Comparison of ENCODE assay signal across 11 mouse cellular contexts in genomic region chr8:4087180-4087722, GRCm38 (mm10). TPM values are rescaled to one million over a fixed set of nuclear protein-coding genes. Genes with fewer than 3 reads are reported as not detected.
DNase-seq lines count a peak whose midpoint lies in the region; ATAC-seq and TF ChIP-seq lines count a peak whose summit lies in the region.
"Not testable (repeated sequence)": the region's sequence is repeated elsewhere in the genome, so short reads cannot be mapped to it uniquely, and the experiment has no call there.
"Had no signal": no experiment of that assay in that cellular context is flagged by ENCODE, and none has a peak within 500 bp of the region (broad histone marks: within the 10 kb centered on the region; RNA-seq: fewer than 3 reads in every experiment).

No protein-coding gene starts in this region.

- H3K9me3 ChIP-seq in E14TG2a.4 (ENCODE audit: low read length): peaks cover 10% of the 10 kb centered on the region; the same call in 1 of the 2 replicates
- not testable (repeated sequence) for H3K9me3 ChIP-seq in heart, embryonic 13.5 days; kidney, embryonic 15.5 days (replicated peaks); liver, embryonic 15.5 days (replicated peaks); midbrain, embryonic 12.5 days

- not testable (repeated sequence) for H3K9ac ChIP-seq in heart, embryonic 13.5 days; kidney, embryonic 15.5 days; liver, embryonic 15.5 days; midbrain, embryonic 12.5 days (replicated peaks)

- 31% methylated on average over 33 of the region's 33 CpGs for WGBS in heart, embryonic 13.5 days
- 46% methylated on average over 32 of the region's 33 CpGs for whole genome bisulfite sequencing in kidney, embryonic 15.5 days
- 38% methylated on average over 33 of the region's 33 CpGs for WGBS in liver, embryonic 15.5 days (ENCODE audit: insufficient replicate concordance)
- 35% methylated on average over 33 of the region's 33 CpGs for WGBS in midbrain, embryonic 12.5 days

- H3K4me1 ChIP-seq in E14TG2a.4 (replicated peaks; ENCODE audit: low read depth, low read length); heart, embryonic 13.5 days; kidney, embryonic 15.5 days; liver, embryonic 15.5 days (replicated peaks); midbrain, embryonic 12.5 days: not testable (repeated sequence)

- H3K27me3 ChIP-seq in E14TG2a.4 (ENCODE audit: insufficient read depth, low read length); heart, embryonic 13.5 days (replicated peaks); kidney, embryonic 15.5 days; liver, embryonic 15.5 days; midbrain, embryonic 12.5 days: not testable (repeated sequence)

- not testable (repeated sequence) for TF ChIP-seq CTCF in E14TG2a.4 (conservative IDR thresholded peaks at IDR 0.05; ENCODE audit: low read length)

- H3K36me3 ChIP-seq in E14TG2a.4 (ENCODE audit: insufficient read depth, low read length); heart, embryonic 13.5 days; kidney, embryonic 15.5 days; liver, embryonic 15.5 days (replicated peaks); midbrain, embryonic 12.5 days: not testable (repeated sequence)

- not testable (repeated sequence) for H3K27ac ChIP-seq in heart, embryonic 13.5 days (replicated peaks); kidney, embryonic 15.5 days; liver, embryonic 15.5 days (replicated peaks); midbrain, embryonic 12.5 days (replicated peaks)

- DNase-seq in testis, postnatal 10 days (ENCODE audit: low spot score): peak; percentile 39

- not testable (repeated sequence) for H3K4me2 ChIP-seq in heart, embryonic 13.5 days; liver, embryonic 15.5 days; midbrain, embryonic 12.5 days (replicated peaks)
- 0 out of 2 replicates have a peak overlapping the region, but pooled peaks have one; percentile 9 for H3K4me2 ChIP-seq in kidney, embryonic 15.5 days

- peak; percentile 85 for ATAC-seq in cerebellum, adult (ENCODE audit: insufficient number of reproducible peaks, low FRiP score, low TSS enrichment)
- peak; percentile 99 for ATAC-seq in erythroblast, adult 5-6 weeks (replicated peaks; ENCODE audit: low FRiP score, poor library complexity, severe bottlenecking)
- not testable (repeated sequence) for ATAC-seq in heart, embryonic 13.5 days (ENCODE audit: extremely low read depth, insufficient number of reproducible peaks, low FRiP score, low TSS enrichment)
- peak; percentile 76 for ATAC-seq in kidney, embryonic 15.5 days (replicated peaks; ENCODE audit: low FRiP score)
- ATAC-seq in liver, embryonic 15.5 days (ENCODE audit: insufficient read depth): peak; percentile 62
- peak; percentile 75 for ATAC-seq in midbrain, embryonic 12.5 days (ENCODE audit: low FRiP score, low read depth)

- peak overlapping the region; percentile 35; the same call in 1 of the 2 replicates for H3K4me3 ChIP-seq in E14TG2a.4 (replicated peaks; ENCODE audit: low read length)
- peak overlapping the region; percentile 11 for H3K4me3 ChIP-seq in heart, embryonic 13.5 days
- H3K4me3 ChIP-seq in kidney, embryonic 15.5 days (replicated peaks): 0 out of 2 replicates have a peak overlapping the region, but pooled peaks have one; percentile 6
- H3K4me3 ChIP-seq in liver, embryonic 15.5 days (replicated peaks); midbrain, embryonic 12.5 days: not testable (repeated sequence)

RNA-seq across cellular contexts. Expression of gene Cd209f, which starts 18.4 kb away (rescaled TPM):
- total RNA-seq in erythroblast, adult 5-6 weeks (2015; ENCODE audit: low replicate concordance): 2.3 and 7.1 TPM in 2 replicates
- total RNA-seq in erythroblast, adult 5-6 weeks (2017; ENCODE audit: low replicate concordance): 1.4 and 3.4 TPM in 2 replicates
- not detected in 2 replicates for polyA plus RNA-seq in heart, embryonic 13.5 days (2015; fragmentation: Nextera tagmentation; extraction: Ambion mirVana)
- polyA plus RNA-seq in kidney, embryonic 15.5 days (2015; fragmentation: Nextera tagmentation; extraction: Ambion mirVana): not detected in 2 replicates
- 1.4 and 1.9 TPM in 2 replicates for polyA plus RNA-seq in liver, embryonic 15.5 days (2015; fragmentation: Nextera tagmentation; extraction: Ambion mirVana)
- not detected in 2 replicates for polyA plus RNA-seq in midbrain, embryonic 12.5 days (2016; fragmentation: Nextera tagmentation; extraction: Ambion mirVana)

RNA-seq across cellular contexts. Expression of gene Cd209g, which starts 46.6 kb away (rescaled TPM):
- total RNA-seq in erythroblast, adult 5-6 weeks (2015; ENCODE audit: low replicate concordance): 3.1 TPM in 1 of 2 replicates, not detected in the other
- 0.56 and 0.85 TPM in 2 replicates for total RNA-seq in erythroblast, adult 5-6 weeks (2017; ENCODE audit: low replicate concordance)
- polyA plus RNA-seq in heart, embryonic 13.5 days (2015; fragmentation: Nextera tagmentation; extraction: Ambion mirVana): not detected in 2 replicates
- not detected in 2 replicates for polyA plus RNA-seq in kidney, embryonic 15.5 days (2015; fragmentation: Nextera tagmentation; extraction: Ambion mirVana)
- polyA plus RNA-seq in liver, embryonic 15.5 days (2015; fragmentation: Nextera tagmentation; extraction: Ambion mirVana): 0.10 TPM in 1 of 2 replicates, not detected in the other
- polyA plus RNA-seq in midbrain, embryonic 12.5 days (2016; fragmentation: Nextera tagmentation; extraction: Ambion mirVana): not detected in 2 replicates
- total RNA-seq: liver, adult 2 months; midbrain, postnatal 0 days had no signal
- polyA plus RNA-seq: hindbrain, embryonic 14.5 days; midbrain, postnatal 0 days had no signal
